Mouse (Mus musculus) lung, postnatal 36 days (tissue): ENCODE data around the gene Gdpd4.
A peak's percentile ranks its signal among the peaks of the same experiment; 100 is the strongest.

Source experiments
- DNase-seq: peaks from one replicate; pipeline ENCODE4 v3.0.0; 2022; ENCODE audit warnings: mixed read lengths

Gdpd4 gene

GRCm38 (mm10) chr7:98086346-98086745 lies 166.6 kb downstream of the Gdpd4 start:
- DNase-seq, result peak; percentile 51

- no peak for DNase-seq
Measured at GRCm38 (mm10) chr7:98095852-98096251, 176.1 kb downstream of the Gdpd4 start.

DNA sequence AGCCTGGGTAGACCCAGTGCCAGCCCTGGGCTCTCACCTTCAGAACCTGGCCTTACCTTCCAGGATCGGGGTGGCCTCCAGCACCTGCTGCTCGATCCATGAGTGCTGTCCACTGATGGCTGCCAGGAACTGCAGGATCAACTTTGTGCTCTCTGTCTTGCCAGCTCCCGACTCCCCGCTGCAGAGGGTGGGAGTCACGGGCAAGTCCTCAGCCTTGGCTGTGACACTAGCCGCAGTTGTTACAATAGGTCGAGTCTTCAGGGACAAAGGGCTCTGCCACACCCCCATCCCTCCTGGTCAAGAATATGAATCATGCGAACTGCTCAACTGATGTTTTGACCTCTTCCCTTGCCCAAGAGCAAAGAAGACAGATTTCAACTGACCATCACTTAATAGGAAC lies 177.8 kb downstream of the Gdpd4 start:
- DNase-seq, result no peak
